Mouse (Mus musculus) spleen, adult 10 weeks (tissue): Measurements from ENCODE around the gene Gm525. TPM values are rescaled to one million over a fixed set of nuclear protein-coding genes. Genes with fewer than 3 reads are reported as not detected.

ENCODE experiments used
- polyA plus RNA-seq: library from polyadenylated mRNA; stranded (reverse); fragments of 350-450 nt; fragmentation: Illumina TruSeq; extraction: RNeasy Lipid Tissue Mini Kit (QIAGEN cat#74804); gene quantifications from one replicate; pipeline ENCODE4 v1.2.3, GENCODE M21; 2015; ENCODE audit warnings: low replicate concordance; ENCODE audit not compliant: insufficient read depth

Gene Gm525
- not detected for polyA plus RNA-seq

GRCm38 (mm10) chr11:89073541-89073940, at the start of gene Gm525:
Gene Gm525 (plus strand): TSS chr11:89073841.

GRCm38 (mm10) chr11:89066750-89067149, 6.9 kb upstream of the Gm525 start, which contains the start of gene Dgke:
Gene Dgke (minus strand): TSS chr11:89066850.

Other genes starting within 250 kb of the Gm525 start
- 5.7 TPM for gene Akap1, start 209.3 kb upstream of the Gm525 start, polyA plus RNA-seq
- gene Scpep1, start 118.4 kb upstream of the Gm525 start, polyA plus RNA-seq = 65.9 TPM
- gene Elobl, start 106.9 kb upstream of the Gm525 start, polyA plus RNA-seq = not detected
- gene Coil, start 103.6 kb upstream of the Gm525 start, polyA plus RNA-seq = 11.9 TPM
- 72.6 TPM for gene Trim25, start 74.5 kb upstream of the Gm525 start, polyA plus RNA-seq
- 12.3 TPM for gene Dgke, start 7.0 kb upstream of the Gm525 start, polyA plus RNA-seq
- 0.77 TPM for gene Nog, start 228.5 kb downstream of the Gm525 start, polyA plus RNA-seq